Mouse (Mus musculus): ENCODE measurements around the gene Tbc1d17.

The Tbc1d17 gene

GRCm38 (mm10) chr7:44853065-44853464, 4.2 kb upstream of the Tbc1d17 start:
- DNase-seq (ENCODE audit: low read depth, low spot score), result no peak

DNA sequence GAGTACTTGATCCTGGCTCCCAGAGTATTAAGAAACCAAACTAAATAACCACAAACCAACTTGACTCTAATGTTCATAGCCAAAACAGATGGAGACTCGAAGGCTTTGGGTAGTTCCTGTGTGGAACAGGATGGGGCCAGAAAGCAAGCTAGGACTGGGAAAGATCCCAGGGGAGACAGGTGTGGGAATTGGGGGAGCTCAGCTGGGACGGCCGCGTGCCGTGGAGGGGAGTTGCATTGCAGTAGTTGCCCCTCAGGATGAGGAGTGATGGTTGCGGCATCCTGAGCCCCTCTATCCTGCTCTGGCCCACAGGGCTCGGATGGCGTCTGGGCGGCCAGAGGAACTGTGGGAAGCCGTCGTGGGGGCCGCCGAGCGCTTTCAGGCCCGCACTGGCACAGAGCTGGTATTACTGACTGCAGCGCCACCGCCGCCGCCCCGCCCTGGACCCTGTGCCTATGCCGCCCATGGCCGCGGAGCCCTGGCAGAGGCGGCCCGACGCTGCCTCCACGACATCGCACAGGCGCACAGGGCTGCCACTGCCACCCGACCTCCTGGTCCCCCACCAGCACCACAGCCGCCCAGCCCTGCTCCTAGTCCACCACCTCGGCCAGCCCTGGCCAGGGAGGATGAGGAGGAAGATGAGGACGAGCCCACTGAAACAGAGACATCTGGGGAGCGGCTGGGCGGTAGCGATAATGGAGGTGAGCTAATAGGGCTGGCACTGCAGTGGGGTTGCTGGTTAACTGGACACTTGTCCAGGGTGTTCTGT, 3.6 kb upstream of the Tbc1d17 start:
- no peak for DNase-seq (ENCODE audit: low read depth, low spot score)

DNA sequence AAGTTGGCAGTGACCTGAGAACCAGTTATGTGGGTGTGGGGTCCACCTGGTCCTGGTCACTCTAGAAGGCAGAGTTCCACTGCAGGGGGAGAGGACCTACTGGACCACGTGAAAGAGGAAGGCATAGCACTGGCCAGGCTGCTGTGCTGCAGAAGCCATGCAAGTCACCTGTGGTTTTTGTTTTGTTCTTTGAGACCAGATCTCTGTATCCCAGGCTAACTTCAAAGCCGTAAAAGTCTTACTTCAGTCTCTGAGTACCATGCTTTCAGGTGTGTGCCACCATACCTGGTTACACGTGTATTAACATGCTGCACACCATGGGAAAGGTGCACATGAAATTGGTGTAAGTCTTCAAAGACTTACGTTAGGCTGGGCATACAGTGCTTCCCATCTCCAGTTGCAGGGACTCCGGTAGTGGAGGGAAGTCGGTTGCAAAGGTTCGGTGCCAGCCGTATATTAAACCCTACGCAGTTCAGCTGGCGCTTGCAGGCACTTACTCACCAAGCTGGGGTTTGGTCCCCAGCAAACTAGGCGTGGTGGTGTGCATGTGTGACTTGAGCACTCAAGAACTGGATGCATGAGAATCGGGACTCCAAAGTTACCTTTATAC, 2.9 kb upstream of the Tbc1d17 start:
- no peak for DNase-seq (ENCODE audit: low read depth, low spot score)

GRCm38 (mm10) chr7:44850789-44851624, 2.1 kb upstream of the Tbc1d17 start:
- DNase-seq (ENCODE audit: low read depth, low spot score), result no peak

GRCm38 (mm10) chr7:44850146-44850545, 1.3 kb upstream of the Tbc1d17 start:
- DNase-seq (ENCODE audit: low read depth, low spot score), result peak; percentile 47

- peak; percentile 89 for DNase-seq (ENCODE audit: low read depth, low spot score)
Observed at GRCm38 (mm10) chr7:44849416-44850111, 685 bp upstream of the Tbc1d17 start.

DNA sequence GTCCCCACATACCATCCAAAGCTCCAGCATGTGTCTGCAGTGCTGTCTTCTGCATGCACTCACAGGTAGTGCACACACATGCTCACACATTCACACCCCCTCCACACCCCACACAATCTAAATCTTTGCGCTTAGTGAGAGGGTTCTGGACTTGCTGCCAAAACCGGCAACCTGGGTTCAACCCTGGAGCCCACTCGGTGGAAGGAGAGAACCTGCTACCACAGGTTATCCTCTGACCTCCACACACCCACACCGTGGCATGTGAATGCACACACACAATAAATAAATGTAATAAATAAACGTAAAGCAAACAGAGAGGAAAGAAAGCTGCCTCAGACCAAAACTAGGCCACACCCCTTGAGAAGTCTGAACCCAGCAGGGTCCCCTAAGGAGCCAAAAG, 1.1 kb downstream of the Tbc1d17 start:
- no peak for DNase-seq (ENCODE audit: low read depth, low spot score)

DNA sequence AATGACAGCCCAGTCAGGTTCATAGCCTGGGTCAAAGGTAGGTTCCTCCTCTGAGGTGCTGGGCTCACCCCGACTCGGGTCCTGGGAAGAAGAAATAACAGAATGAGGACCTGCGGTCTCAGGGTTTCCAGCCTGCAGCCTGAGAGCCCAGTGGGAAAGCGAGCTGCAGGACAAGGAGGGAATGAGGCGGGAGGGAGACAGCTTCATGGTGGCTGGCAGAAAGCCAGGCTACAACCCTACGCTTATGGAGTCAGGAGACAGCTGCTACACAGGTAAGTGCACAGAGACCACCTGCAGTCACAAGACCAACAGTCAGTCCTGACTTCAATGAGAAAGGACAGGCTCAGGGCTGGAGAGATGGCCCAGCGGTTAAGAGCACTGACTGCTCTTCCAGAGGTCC, 2.1 kb downstream of the Tbc1d17 start:
- DNase-seq (ENCODE audit: low read depth, low spot score), result no peak

GRCm38 (mm10) chr7:44845006-44845405, 3.9 kb downstream of the Tbc1d17 start:
- no peak for DNase-seq (ENCODE audit: low read depth, low spot score)

GRCm38 (mm10) chr7:44841825-44842463, 6.9 kb downstream of the Tbc1d17 start:
- DNase-seq (ENCODE audit: low read depth, low spot score), result no peak

DNA sequence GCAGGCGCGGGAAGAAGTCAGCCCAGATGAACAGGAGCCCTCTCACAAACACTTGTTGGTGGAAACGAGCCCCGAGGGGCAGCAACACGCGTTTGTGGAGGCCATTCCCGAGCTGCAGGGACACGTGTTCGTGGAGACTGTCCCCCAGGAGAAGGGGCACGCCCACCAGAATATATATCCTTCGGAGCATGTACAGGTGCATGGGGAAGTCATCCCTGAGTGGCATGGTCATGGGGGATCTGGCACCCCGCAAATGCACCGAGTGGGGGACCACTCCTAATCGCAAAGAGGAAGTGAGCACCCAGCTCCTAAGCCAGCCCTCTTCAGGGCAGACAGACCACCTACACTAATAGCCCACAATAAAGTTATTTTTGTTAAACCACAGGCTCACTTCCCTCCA, 8.5 kb downstream of the Tbc1d17 start:
- no peak for DNase-seq (ENCODE audit: low read depth, low spot score)

GRCm38 (mm10) chr7:44839491-44840191, 9.2 kb downstream of the Tbc1d17 start:
- DNase-seq (ENCODE audit: low read depth, low spot score), result no peak

DNA sequence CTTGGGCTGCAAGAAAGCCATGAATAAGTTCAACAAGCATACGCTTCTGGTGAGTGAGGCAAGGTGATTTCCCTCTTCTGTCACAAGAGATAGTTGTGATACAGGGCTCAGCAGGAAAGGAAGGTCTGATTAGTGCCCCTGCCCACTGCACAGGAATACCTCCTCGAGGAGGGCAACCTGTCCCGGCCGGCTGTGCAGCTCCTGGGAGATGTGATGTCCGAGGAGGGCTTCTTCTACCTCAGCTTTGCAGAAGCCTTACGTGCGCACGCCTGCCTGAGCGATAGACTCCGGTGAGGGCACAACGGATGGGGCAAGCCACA, 9.7 kb downstream of the Tbc1d17 start:
- DNase-seq (ENCODE audit: low read depth, low spot score), result no peak

GRCm38 (mm10) chr7:44838073-44838472, 10.8 kb downstream of the Tbc1d17 start:
- no peak for DNase-seq (ENCODE audit: low read depth, low spot score)

- no peak for DNase-seq (ENCODE audit: low read depth, low spot score)
Observed at GRCm38 (mm10) chr7:44836423-44837053, 12.3 kb downstream of the Tbc1d17 start.

GRCm38 (mm10) chr7:44836016-44836404, 12.9 kb downstream of the Tbc1d17 start:
- no peak for DNase-seq (ENCODE audit: low read depth, low spot score)

DNA sequence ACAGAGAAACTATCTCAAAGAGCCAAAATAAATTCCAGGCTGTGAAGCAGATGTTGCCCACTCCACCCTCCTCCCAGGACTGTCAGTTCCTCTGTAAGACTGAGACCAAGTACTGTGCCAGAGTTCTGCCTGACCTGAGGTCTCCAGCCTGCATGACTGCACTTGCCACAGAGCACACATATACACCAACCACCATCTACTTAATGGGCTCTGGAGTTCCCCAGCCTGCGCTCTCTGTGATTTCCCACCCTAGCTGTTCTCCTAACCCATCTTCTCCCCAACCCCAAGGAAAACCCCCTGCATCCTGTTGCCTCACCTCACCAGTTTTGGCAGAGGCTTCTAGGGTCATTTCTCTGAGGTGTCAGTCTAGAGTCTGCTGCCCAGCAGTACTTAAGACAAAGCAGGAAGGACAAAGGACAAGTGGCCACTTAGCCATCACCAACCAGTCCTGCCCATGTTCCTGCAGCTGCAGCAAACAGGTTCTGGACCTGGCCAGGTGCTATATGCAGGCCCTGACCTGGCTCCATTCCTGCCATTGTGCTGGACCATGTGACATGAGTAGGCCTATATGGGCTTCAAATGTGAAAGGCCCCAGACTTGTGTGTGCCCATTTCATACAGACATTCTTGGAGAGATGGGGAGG, 13.4 kb downstream of the Tbc1d17 start:
- no peak for DNase-seq (ENCODE audit: low read depth, low spot score)

DNA sequence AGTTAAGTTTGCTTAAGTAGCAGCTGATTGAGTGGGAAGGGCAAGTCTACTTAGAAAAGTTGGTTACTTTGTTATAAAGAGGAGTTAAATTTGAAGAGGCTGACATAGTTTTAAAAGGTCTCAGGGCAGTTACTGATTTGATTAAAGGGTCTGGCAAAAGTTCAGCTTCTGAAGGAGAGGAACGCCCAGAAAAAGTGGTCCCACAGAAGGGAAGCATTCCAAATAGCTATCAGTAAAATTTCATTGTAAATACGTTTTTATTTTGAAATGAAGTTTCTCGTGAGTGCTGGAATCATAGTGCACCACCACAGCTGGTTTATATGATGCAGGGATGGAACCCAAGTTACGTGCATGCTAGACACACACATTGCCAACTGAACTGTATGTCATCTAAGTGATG, 16.1 kb downstream of the Tbc1d17 start:
- no peak for DNase-seq (ENCODE audit: low read depth, low spot score)

DNA sequence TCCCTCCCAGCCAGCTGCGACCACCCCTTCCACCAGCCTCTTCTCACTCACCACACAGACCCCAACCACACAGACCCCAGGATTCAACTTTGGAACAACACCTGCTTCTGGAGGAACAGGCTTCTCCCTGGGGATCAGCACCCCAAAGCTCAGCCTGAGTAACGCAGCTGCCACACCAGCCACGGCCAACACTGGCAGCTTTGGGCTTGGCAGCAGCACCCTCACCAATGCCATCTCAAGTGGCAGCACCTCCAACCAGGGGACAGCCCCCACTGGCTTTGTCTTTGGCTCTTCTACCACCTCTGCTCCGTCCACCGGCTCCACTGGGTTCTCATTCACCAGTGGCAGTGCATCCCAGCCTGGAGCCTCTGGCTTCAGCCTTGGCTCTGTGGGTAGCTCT, 20.2 kb downstream of the Tbc1d17 start:
- DNase-seq (ENCODE audit: low read depth, low spot score), result no peak

GRCm38 (mm10) chr7:44826771-44827170, 22.1 kb downstream of the Tbc1d17 start:
- DNase-seq (ENCODE audit: low read depth, low spot score), result no peak

Measured in retina, postnatal 7 days (tissue).